Mouse (Mus musculus) embryonic facial prominence, embryonic 14.5 days (tissue): ENCODE measurements around the gene Arl8a. TPM values are rescaled to one million over a fixed set of nuclear protein-coding genes. Genes with fewer than 3 reads are reported as not detected.

Experiments
- ATAC-seq: fragments of 200-750 bp; cut with Nextera tagmentation; 2 replicates; pipeline ENCODE4 v1.8.0; 2017; ENCODE audit warnings: low read depth, moderate number of reproducible peaks, moderate TSS enrichment
- DNase-seq: peaks from one replicate; pipeline ENCODE4 v3.0.0-alpha.2; 2015; ENCODE audit warnings: low spot score
- H3K27ac ChIP-seq: fragments of 300-500 bp; sonication (generic); replicated peaks from 2 replicates; pipeline ENCODE4 v1.5.1; 2014; ENCODE audit warnings: low read depth, mild to moderate bottlenecking, low read length, moderate library complexity
- H3K27me3 ChIP-seq: fragments of 300-500 bp; sonication (generic); replicated peaks from 2 replicates; pipeline ENCODE4 v1.6.1; 2014; ENCODE audit warnings: low read length; ENCODE audit not compliant: control insufficient read depth, insufficient read depth
- H3K36me3 ChIP-seq: fragments of 300-500 bp; sonication (generic); 2 replicates; pipeline ENCODE4 v1.6.1; 2014; ENCODE audit warnings: low read length, mixed read lengths; ENCODE audit not compliant: control insufficient read depth, insufficient read depth
- H3K4me1 ChIP-seq: fragments of 300-500 bp; sonication (generic); 2 replicates; pipeline ENCODE4 v1.6.1; 2014; ENCODE audit warnings: antibody characterized with exemption, low read length; ENCODE audit not compliant: control insufficient read depth, insufficient read depth
- H3K4me2 ChIP-seq: fragments of 300-500 bp; sonication (generic); 2 replicates; pipeline ENCODE4 v1.6.1; 2014; ENCODE audit warnings: low read depth, mild to moderate bottlenecking, low read length, moderate library complexity, mixed read lengths
- H3K4me3 ChIP-seq: fragments of 300-500 bp; sonication (generic); 2 replicates; pipeline ENCODE4 v1.5.1; 2014; ENCODE audit warnings: low read depth, mild to moderate bottlenecking, low read length
- H3K9ac ChIP-seq: fragments of 300-500 bp; sonication (generic); 2 replicates; pipeline ENCODE4 v1.6.1; 2014; ENCODE audit warnings: low read depth, mild to moderate bottlenecking, low read length, moderate library complexity, mixed read lengths
- H3K9me3 ChIP-seq: fragments of 300-500 bp; sonication (generic); 2 replicates; pipeline ENCODE4 v1.6.1; 2016; ENCODE audit warnings: low read length; ENCODE audit not compliant: control insufficient read depth
- WGBS: fragments of 180-500 bp; shearing (Covaris S2); extraction: QIAGEN DNeasy Blood & Tissue Kit; methylation state at CpG from one replicate; pipeline ENCODE4 v1.1.7; 2014; 5-methylcytosine and 5-hydroxymethylcytosine counted together
- polyA plus RNA-seq: library from polyadenylated mRNA; unstranded; fragments of >200 nt; fragmentation: Nextera tagmentation; extraction: Ambion mirVana; gene quantifications from 2 replicates; pipeline ENCODE4 v1.2.1, GENCODE M21; 2014

Arl8a gene
- polyA plus RNA-seq, 1 experiment from 2014 or later, result 74.7 TPM

DNA sequence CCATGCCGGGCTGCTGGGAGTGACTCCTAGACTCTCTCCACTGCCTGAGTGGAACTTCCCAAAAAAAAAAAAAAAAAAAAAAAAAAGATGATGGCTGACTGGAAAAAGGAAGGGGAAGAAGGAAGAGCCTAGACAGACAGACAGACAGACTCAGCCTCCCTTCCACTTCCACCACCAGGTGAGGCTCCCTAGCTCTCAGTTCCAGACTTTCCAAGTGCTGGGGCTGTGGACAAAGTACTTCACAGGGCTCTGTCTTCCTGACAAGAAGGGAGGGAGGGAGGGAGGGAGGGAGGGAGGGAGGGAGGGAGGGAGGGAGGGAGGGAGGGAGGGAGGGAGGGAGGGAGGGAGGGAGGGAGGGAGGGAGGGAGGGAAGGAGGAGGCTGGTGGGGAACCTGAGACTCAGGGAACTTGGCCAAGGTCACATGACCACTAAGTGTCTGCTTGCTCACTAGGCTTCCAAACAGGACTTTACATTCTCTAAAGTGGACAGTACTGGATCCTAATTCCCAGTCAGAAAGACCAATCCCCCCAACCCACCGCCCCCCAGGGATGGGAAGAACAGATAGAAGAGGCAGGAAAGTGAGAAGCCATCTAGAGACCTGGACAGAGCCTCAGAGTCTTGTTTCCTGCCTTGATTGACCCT lies 16.1 kb upstream of the Arl8a start:
- DNase-seq, result no peak
- Histone ChIP-seq H3K4me1 (peaks cover 34% of the 10 kb centered on the region), H3K27me3 (no peaks in the 10 kb centered on the region), H3K4me2 (no peak overlapping the region), H3K27ac (no peak overlapping the region), H3K9me3 (no peaks in the 10 kb centered on the region), H3K36me3 (no peaks in the 10 kb centered on the region), H3K9ac (no peak overlapping the region), H3K4me3 (no peak overlapping the region)
- no peak for ATAC-seq
- WGBS, result 64% methylated on average over 2 of the region's 2 CpGs

DNA sequence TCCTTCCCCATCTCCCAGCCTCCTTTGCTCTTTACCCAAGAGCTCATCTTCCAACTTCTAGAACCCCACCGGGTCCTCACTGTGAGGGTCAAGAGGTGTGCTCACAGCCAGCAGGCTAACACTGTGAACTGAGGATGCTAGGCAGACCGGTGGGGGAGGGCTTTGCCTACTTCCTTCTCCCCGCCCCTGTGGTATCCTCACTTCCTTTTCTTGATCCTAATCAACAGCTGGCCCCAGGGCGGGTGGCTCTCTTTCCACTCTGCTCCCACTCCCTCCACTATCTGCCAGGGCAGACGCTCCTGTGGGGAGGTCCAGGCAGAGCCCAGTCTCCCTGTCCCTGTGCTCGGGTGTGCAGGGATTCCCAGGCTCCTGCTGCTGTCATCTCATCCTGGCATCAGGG lies 15.6 kb upstream of the Arl8a start:
- DNase-seq (peak; percentile 35), ATAC-seq (no peak)
- no peaks in the 10 kb centered on the region for H3K9me3 ChIP-seq
- H3K4me1 ChIP-seq, result peaks cover 29% of the 10 kb centered on the region
- no peak overlapping the region for H3K4me2 ChIP-seq
- H3K4me3 ChIP-seq, result no peak overlapping the region
- H3K9ac ChIP-seq, result no peak overlapping the region
- 0 out of 2 replicates have a peak overlapping the region, but pooled peaks have one; percentile 53 for H3K27ac ChIP-seq
- 28% methylated on average over 6 of the region's 6 CpGs for whole genome bisulfite sequencing
- H3K36me3 ChIP-seq, result no peaks in the 10 kb centered on the region
- H3K27me3 ChIP-seq, result no peaks in the 10 kb centered on the region

DNA sequence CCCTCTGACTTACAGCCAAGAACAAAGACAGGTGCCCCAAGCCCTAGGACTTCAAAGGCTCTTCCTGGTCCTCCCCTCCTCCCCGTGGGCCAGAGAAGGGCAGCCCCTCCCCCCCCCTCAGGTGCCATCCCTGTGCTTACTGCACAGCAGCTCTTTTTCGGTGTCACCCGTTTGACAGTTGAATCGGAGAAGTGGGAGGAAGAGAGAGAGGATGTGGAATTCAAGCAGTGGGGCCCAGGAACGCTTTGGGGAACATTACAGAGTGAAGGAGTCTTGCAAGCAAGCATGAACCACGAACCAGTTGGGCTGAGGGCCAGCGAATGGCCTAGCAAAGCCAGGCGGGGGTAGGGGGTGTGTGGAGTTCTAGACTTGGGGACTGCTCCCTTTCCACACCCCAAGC lies 15.1 kb upstream of the Arl8a start:
- H3K4me1 ChIP-seq, result peaks cover 24% of the 10 kb centered on the region

DNA sequence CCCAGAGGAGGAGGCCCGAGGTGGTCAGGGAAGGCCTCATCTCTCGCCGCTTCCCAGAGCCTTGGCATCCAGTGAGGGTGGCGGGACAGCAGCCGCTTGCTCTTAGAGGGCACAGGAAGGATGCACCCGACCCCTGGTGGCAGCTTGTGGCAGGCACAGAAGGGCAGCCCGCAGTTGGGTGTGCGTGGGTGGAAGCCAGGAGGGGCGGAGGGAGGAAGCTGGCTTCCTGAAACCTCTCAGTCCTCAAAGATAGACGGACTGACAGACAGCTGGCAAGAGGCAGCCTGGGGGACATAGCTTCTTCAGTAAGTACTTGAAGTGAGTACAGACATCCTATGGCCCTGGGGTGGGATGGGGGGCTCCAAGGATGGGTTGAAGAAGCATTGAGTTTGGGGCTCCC lies 14.2 kb upstream of the Arl8a start, which contains the start of gene Ptpn7:
Gene Ptpn7, plus strand, starts transcription at position 228 of the 400 bp plus-strand sequence.
- H3K4me2 ChIP-seq, result no peak within 1 kb of the TSS
- no peak for ATAC-seq

More for the DNA sequence above, 15.1 kb upstream of the Arl8a start:
- Histone ChIP-seq H3K27ac (0 out of 2 replicates have a peak overlapping the region, but pooled peaks have one; percentile 53), H3K4me3 (no peak overlapping the region), H3K36me3 (no peaks in the 10 kb centered on the region), H3K4me2 (no peak overlapping the region), H3K9me3 (no peaks in the 10 kb centered on the region), H3K27me3 (no peaks in the 10 kb centered on the region), H3K9ac (no peak overlapping the region)
- no peak for DNase-seq
- no peak for ATAC-seq
- 49% methylated on average over 8 of the region's 8 CpGs for WGBS

DNA sequence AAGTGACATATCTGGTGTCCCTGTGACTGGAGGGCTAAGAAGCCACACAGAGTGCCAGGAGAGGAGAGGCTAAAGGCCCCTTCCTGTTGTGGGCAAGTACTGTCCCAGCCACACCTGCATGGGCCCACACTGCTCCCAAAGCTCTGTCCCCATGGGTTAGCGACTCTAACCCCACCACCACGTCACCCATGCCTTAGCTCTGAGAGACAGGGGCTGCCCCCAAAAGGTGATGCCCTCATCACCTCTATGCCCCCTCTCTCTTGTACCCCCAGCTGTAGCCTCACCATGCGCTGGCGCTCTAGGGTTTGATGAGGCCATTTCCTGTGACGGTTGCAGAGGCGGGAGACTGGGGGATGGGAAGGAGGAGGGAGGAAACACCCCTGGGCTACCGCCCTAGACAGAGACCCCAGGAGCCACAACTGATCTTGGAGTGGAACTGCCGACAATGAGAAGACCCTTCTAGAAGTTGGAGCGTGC lies 13.7 kb upstream of the Arl8a start:
- Histone ChIP-seq H3K4me2 (no peak overlapping the region), H3K4me1 (peaks cover 12% of the 10 kb centered on the region), H3K9ac (no peak overlapping the region), H3K36me3 (no peaks in the 10 kb centered on the region), H3K27me3 (no peaks in the 10 kb centered on the region), H3K4me3 (no peak overlapping the region), H3K27ac (no peak overlapping the region), H3K9me3 (no peaks in the 10 kb centered on the region)
- DNase-seq (no peak), ATAC-seq (no peak)
- WGBS, result 81% methylated on average over 6 of the region's 9 CpGs

More for the DNA sequence above, 14.2 kb upstream of the Arl8a start, which contains the start of gene Ptpn7:
- H3K36me3 ChIP-seq, result no peaks in the 10 kb centered on the region
- H3K27ac ChIP-seq, result 0 out of 2 replicates have a peak within 1 kb of the TSS, but pooled peaks have one; percentile 53
- H3K27me3 ChIP-seq, result no peaks in the 10 kb centered on the region
- H3K9ac ChIP-seq, result no peak within 1 kb of the TSS
- WGBS, result 40% methylated on average over 10 of the region's 10 CpGs
- peaks cover 15% of the 10 kb centered on the region for H3K4me1 ChIP-seq
- H3K4me3 ChIP-seq, result no peak within 1 kb of the TSS
- DNase-seq, result peak; percentile 61
- no peaks in the 10 kb centered on the region for H3K9me3 ChIP-seq

DNA sequence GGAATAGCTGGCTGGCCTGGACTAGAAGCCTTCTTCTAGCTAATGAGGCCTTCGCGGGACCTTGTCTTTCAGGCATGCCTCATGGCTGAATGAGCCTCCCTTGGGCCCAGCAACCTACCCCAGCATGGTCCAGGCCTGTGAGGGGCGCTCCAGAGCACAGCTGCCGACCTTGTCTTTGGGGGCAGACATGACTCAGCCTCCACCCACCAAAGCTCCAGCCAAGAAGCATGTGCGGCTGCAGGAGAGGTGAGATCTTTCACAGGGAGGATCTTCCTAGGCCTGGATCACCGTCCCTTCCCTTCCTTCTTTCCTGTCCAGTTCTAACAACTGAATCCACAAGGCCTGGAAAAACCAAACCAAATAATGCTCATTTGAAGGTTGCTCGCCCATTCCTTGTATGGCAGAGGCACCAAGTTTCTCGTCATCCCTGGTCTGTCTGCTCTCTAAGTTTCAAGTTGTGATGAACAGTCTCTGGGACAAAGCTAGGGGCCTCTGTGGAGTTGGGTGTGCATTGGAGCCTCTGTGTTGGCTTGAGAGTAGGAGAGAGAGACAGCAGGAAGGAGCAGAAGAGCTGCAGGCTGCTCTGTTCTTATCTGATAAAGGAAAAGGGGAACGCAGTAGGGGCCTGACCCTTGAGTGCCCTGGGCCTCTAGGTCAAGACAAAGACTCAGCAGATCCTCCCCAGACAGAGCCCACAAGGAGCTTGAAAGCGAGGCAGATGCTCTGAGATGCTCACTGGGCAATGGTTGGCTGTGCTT lies 12.8 kb upstream of the Arl8a start:
- Histone ChIP-seq H3K36me3 (no peaks in the 10 kb centered on the region), H3K27me3 (no peaks in the 10 kb centered on the region), H3K9ac (no peak overlapping the region), H3K27ac (no peak overlapping the region), H3K4me1 (peaks cover 9% of the 10 kb centered on the region; the same call in 1 of the 2 replicates), H3K9me3 (no peaks in the 10 kb centered on the region), H3K4me3 (no peak overlapping the region), H3K4me2 (no peak overlapping the region)
- DNase-seq (no peak), ATAC-seq (no peak)
- WGBS, result 77% methylated on average over 10 of the region's 10 CpGs

DNA sequence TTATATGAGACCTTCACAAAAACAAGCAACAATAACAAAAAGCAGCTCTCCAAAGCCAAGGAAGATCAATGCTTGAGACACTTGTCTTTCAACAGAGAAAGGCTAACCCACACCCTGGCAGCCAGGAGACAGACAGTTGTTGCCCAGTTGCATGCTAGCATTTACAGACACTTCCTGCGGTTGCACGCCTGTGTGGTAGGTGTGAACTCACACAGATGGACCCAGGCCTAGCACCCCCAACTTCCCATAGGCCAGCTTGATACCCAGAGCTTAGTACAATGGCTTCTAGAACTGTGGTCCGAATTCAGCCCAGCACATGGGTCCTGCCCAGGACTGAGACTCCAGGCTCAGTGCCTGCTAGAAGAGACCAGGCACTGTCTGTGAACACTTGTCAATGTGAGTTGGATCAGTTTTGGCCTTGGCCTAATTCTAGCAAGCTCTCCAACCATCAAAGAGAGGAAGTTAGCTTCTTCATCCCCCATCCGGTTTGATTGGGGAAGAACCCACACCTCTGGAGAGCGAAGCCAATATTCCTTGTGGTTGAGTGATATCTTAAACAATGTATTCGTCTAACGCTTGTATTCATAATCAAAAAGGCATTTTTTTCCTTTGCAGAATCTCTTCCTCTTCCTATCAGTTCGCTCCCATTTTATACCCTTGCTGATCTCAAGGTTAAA lies 11.4 kb upstream of the Arl8a start:
- Histone ChIP-seq H3K27ac (no peak overlapping the region), H3K27me3 (no peaks in the 10 kb centered on the region), H3K4me1 (peaks cover 9% of the 10 kb centered on the region; the same call in 1 of the 2 replicates), H3K9ac (no peak overlapping the region), H3K36me3 (no peaks in the 10 kb centered on the region), H3K9me3 (no peaks in the 10 kb centered on the region), H3K4me2 (no peak overlapping the region), H3K4me3 (no peak overlapping the region)
- DNase-seq, result no peak
- ATAC-seq, result no peak
- WGBS, result 83% methylated on average over 8 of the region's 8 CpGs

DNA sequence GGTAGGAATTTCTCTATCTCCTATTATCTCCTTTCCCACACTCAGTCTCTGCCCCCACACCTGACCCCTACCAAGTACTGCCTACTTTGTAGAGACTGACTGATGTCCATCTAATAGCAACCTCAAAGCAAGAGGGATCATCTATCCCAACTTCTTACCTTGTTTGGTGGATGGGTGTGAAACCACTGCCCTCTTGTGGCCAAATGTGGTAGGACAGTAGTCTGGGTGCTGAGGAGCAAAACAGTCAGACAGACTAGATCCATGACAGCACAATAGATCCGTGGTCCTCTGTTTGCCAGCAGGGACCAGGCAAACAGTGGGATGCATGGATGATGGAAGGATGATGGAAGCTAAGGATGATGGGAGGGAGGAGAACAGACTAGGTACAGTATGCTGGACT lies 10.1 kb upstream of the Arl8a start:
- no peak overlapping the region for H3K4me2 ChIP-seq
- peak; percentile 62 for DNase-seq
- H3K4me3 ChIP-seq, result no peak overlapping the region
- H3K9ac ChIP-seq, result no peak overlapping the region
- no peaks in the 10 kb centered on the region for H3K9me3 ChIP-seq
- WGBS, result 4% methylated on average over 1 of the region's 1 CpGs
- H3K27me3 ChIP-seq, result no peaks in the 10 kb centered on the region
- H3K27ac ChIP-seq, result no peak overlapping the region
- peak; percentile 34; the same call in 1 of the 2 replicates for ATAC-seq
- H3K36me3 ChIP-seq, result no peaks in the 10 kb centered on the region
- peaks cover under 1% of the 10 kb centered on the region; the same call in 1 of the 2 replicates for H3K4me1 ChIP-seq
